Mouse (Mus musculus) intestine, postnatal 0 days (tissue): Measurements from ENCODE around the gene Pcdh9. TPM values are rescaled to one million over a fixed set of nuclear protein-coding genes. Genes with fewer than 3 reads are reported as not detected.

Experiments
- ATAC-seq: fragments of 200-750 bp; cut with Nextera tagmentation; 2 replicates; pipeline ENCODE4 v1.8.0; 2017; ENCODE audit warnings: mild to moderate bottlenecking, moderate TSS enrichment, moderate library complexity
- H3K27ac ChIP-seq: fragments of 300-500 bp; sonication (generic); 2 replicates; pipeline ENCODE4 v1.5.1; 2014; ENCODE audit warnings: mild to moderate bottlenecking, low read depth, low read length, moderate library complexity
- H3K27me3 ChIP-seq: fragments of 300-500 bp; sonication (generic); replicated peaks from 2 replicates; pipeline ENCODE4 v1.6.1; 2014; ENCODE audit warnings: low read length, mixed read lengths; ENCODE audit not compliant: control insufficient read depth, insufficient read depth
- H3K36me3 ChIP-seq: fragments of 300-500 bp; sonication (generic); 2 replicates; pipeline ENCODE4 v1.6.1; 2014; ENCODE audit warnings: mild to moderate bottlenecking, moderate library complexity; ENCODE audit not compliant: control insufficient read depth, insufficient read depth
- H3K4me1 ChIP-seq: fragments of 300-500 bp; sonication (generic); replicated peaks from 2 replicates; pipeline ENCODE4 v1.6.1; 2014; ENCODE audit warnings: antibody characterized with exemption, low read length, mixed read lengths; ENCODE audit not compliant: control insufficient read depth, insufficient read depth
- H3K4me2 ChIP-seq: fragments of 300-500 bp; sonication (generic); replicated peaks from 2 replicates; pipeline ENCODE4 v1.6.1; 2014; ENCODE audit warnings: low read depth, mild to moderate bottlenecking, moderate library complexity
- H3K4me3 ChIP-seq: fragments of 300-500 bp; sonication (generic); 2 replicates; pipeline ENCODE4 v1.5.1; 2014; ENCODE audit warnings: low read depth, low read length
- H3K9ac ChIP-seq: fragments of 300-500 bp; sonication (generic); 2 replicates; pipeline ENCODE4 v1.6.1; 2014; ENCODE audit warnings: mild to moderate bottlenecking, low read depth, low read length
- H3K9me3 ChIP-seq: fragments of 300-500 bp; sonication (generic); 2 replicates; pipeline ENCODE4 v1.6.1; 2016; ENCODE audit warnings: mixed run types; ENCODE audit not compliant: control insufficient read depth
- CTCF ChIP-seq: sonication (generic); IDR thresholded peaks from 2 replicates; pipeline ENCODE4 v1.5.1; 2016; ENCODE audit warnings: low read depth, mild to moderate bottlenecking, control low read depth, antibody characterized with exemption, moderate library complexity
- WGBS: fragments of 180-500 bp; shearing (Covaris S2); extraction: QIAGEN DNeasy Blood & Tissue Kit; methylation state at CpG from one replicate; pipeline ENCODE4 v1.1.7; 2014; 5-methylcytosine and 5-hydroxymethylcytosine counted together
- polyA plus RNA-seq: library from polyadenylated mRNA; unstranded; fragments of >200 nt; fragmentation: Nextera tagmentation; extraction: Ambion mirVana; gene quantifications from 2 replicates; pipeline ENCODE4 v1.2.1, GENCODE M21; 2015

Pcdh9 gene
- polyA plus RNA-seq, 1 experiment from 2014 or later, result 3.6 TPM

DNA sequence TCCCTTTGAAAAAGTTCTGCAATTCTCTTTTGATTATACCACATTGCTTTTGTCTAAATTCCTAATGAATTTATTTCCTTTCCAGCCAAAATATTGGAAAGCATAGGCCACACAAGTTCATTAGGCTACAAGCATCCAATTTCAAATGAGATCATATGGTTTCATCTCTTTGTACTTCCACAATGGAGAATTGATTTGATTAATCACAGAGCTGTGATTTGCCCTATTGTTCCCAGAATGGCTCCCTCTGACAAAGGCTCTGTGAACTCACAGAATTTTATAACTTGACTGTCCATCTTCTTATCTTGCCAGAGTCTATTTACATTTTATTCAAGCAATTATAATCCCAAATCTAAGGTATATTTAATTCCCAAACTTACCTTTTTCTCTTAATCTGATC is 22.3 kb downstream of the Pcdh9 start:
- Histone ChIP-seq H3K27ac (no peak overlapping the region), H3K9ac (no peak overlapping the region), H3K9me3 (no peaks in the 10 kb centered on the region), H3K4me1 (no peaks in the 10 kb centered on the region), H3K27me3 (no peaks in the 10 kb centered on the region), H3K4me3 (no peak overlapping the region), H3K36me3 (no peaks in the 10 kb centered on the region), H3K4me2 (no peak overlapping the region)
- ATAC-seq, result no peak
- no peak for TF ChIP-seq CTCF

DNA sequence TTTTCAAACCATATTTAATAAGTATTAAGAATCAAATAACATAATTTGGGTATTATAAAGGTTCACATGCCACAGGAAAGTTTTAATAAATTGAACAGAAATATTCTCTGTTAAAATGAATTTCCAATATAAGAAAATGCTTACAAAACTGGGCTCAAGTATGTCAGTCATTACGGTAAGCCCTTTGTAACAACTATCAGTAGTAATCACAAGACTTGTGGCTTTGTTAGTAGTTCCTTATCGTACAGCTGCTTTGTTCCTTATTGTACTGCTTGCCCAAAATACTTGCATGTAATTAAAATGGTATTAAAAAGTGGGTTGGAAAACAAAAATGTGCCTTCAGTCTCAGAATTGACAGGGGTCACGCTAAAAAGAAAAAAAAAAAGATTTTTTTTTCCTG is 32.4 kb downstream of the Pcdh9 start:
- Histone ChIP-seq H3K9ac (no peak overlapping the region), H3K9me3 (no peaks in the 10 kb centered on the region), H3K36me3 (no peaks in the 10 kb centered on the region), H3K4me2 (no peak overlapping the region), H3K4me3 (no peak overlapping the region), H3K4me1 (no peaks in the 10 kb centered on the region), H3K27ac (no peak overlapping the region), H3K27me3 (no peaks in the 10 kb centered on the region)
- TF ChIP-seq CTCF, result no peak
- WGBS, result 87% methylated on average over 3 of the region's 3 CpGs
- no peak for ATAC-seq

DNA sequence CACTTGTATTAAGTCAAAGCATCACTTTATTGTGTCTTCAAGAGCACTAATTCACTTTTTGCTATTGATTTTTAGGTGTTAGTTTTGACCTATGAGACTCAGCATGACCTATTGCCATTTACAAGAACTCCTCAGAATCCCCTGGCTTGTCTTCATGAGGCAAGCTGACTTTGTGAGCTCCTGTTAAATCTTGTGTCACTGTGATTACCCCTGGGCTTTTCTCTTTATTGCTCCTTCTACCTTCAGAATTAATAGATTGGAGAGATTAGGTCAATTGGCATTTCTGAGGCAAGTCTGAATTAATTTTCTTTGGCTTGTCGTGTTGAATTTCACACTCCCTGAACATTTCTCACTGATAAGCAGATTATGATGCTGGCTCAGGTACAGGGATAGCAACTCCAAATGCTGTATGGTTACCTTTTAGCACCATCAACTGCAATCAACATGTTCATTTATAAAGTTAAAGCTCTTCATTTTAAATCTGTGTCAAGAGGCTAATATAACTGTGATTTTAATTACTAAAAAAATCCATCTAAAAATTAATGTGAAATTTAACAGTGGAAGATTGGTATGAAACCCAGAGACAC is 44.3 kb downstream of the Pcdh9 start:
- Histone ChIP-seq H3K9ac (no peak overlapping the region), H3K4me2 (no peak overlapping the region), H3K27ac (no peak overlapping the region), H3K36me3 (no peaks in the 10 kb centered on the region), H3K4me3 (no peak overlapping the region), H3K27me3 (no peaks in the 10 kb centered on the region), H3K4me1 (no peaks in the 10 kb centered on the region), H3K9me3 (no peaks in the 10 kb centered on the region)
- 49% methylated on average over 1 of the region's 1 CpGs for WGBS
- no peak for TF ChIP-seq CTCF
- no peak for ATAC-seq

DNA sequence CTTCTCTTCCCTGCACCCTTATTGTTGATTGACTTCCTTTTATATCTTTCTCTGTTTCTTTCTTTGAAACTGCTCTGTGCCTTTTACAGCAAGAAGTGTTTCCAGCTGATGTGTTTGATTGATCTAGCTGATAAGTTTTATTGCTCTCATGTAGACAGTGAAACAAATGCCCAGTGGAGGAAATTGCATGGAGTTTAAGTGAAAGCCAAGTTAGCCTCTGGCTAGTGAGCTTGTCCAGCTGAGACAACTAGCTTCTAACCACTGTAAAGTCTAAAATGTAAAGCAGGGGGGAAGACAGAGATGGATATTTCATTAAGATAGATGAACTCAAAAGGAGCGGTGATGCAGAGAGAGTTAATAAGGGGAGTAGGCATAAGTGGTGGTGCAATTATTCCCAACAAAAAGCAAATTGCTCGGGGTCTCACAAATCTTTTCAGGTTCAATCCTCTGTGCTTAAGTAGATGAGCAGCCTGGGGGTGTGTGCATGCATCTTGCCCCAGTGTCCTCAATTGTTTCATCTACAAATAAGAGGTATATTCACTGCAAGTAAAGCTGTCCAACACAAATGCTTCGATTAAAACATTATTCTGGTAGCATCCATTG is 47.7 kb downstream of the Pcdh9 start:
- Histone ChIP-seq H3K9me3 (no peaks in the 10 kb centered on the region), H3K36me3 (no peaks in the 10 kb centered on the region), H3K27me3 (no peaks in the 10 kb centered on the region), H3K27ac (no peak overlapping the region), H3K4me3 (no peak overlapping the region), H3K9ac (no peak overlapping the region), H3K4me2 (no peak overlapping the region), H3K4me1 (no peaks in the 10 kb centered on the region)
- ATAC-seq, result no peak
- TF ChIP-seq CTCF, result no peak
- 84% methylated on average over 3 of the region's 3 CpGs for WGBS

DNA sequence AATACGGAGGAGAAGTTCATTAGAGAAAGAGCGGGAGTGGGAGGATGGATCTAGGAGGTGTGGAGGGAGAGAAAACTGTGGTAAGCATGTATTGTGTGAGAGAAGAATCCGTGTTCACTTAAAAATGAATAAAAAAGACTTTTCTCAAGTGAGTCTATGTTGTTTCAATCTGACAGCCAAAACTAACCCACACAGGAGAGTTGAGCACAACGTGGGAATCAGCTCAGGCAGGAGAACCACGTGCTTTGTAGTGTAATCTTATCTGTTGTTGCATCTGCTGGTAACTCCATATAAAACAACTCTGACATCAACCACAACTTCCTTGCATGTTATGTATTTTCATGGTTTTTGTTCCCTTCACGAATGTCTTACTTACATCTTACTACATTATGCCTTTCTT is 58.0 kb downstream of the Pcdh9 start:
- TF ChIP-seq CTCF, result no peak
- no peak for ATAC-seq
- H3K9me3 ChIP-seq, result no peaks in the 10 kb centered on the region
- 82% methylated on average over 6 of the region's 6 CpGs for WGBS
- H3K27me3 ChIP-seq, result no peaks in the 10 kb centered on the region
- H3K4me1 ChIP-seq, result no peaks in the 10 kb centered on the region
- H3K27ac ChIP-seq, result no peak overlapping the region
- H3K36me3 ChIP-seq, result no peaks in the 10 kb centered on the region
- no peak overlapping the region for H3K4me2 ChIP-seq
- no peak overlapping the region for H3K9ac ChIP-seq
- no peak overlapping the region for H3K4me3 ChIP-seq

DNA sequence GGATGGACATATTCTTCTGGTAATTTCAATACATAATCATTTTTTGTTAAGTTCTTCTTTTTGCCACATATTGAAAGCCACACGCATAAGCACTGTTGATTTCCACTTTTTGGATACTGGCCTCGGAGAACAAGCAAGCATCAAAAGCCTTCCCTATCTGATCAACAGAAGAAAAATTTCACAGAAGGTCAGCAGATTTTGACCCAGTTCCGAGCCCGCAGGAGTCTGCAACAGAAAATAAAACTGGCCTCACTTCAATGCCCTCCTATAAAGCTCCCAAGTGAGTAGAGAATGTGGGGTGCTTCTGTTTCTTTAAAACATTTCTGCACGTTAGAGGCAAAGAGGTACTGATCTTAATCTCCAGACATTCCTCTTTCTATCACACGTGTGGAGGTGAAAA is 63.3 kb downstream of the Pcdh9 start:
- WGBS, result 64% methylated on average over 6 of the region's 6 CpGs
- Histone ChIP-seq H3K27ac (no peak overlapping the region), H3K4me1 (no peaks in the 10 kb centered on the region), H3K9ac (no peak overlapping the region), H3K36me3 (no peaks in the 10 kb centered on the region), H3K27me3 (no peaks in the 10 kb centered on the region), H3K4me3 (no peak overlapping the region), H3K4me2 (no peak overlapping the region), H3K9me3 (no peaks in the 10 kb centered on the region)
- ATAC-seq, result no peak
- no peak for TF ChIP-seq CTCF
